In genomic region chr8:13158718-13159376, GRCm38 (mm10) we compare ENCODE assay signal across 8 mouse cellular contexts. TPM values are rescaled to one million over a fixed set of nuclear protein-coding genes. Genes with fewer than 3 reads are reported as not detected.
DNase-seq lines count a peak whose midpoint lies in the region; ATAC-seq lines count a peak whose summit lies in the region.

Gene Lamp1, plus strand, starts transcription at chr8:13159161.

- 3% methylated on average over 25 of the region's 50 CpGs for WGBS in hindbrain, embryonic 16.5 days
- 2% methylated on average over 25 of the region's 50 CpGs for WGBS in macrophage (ENCODE audit: missing documents)

- ATAC-seq in hindbrain, embryonic 16.5 days: peak; percentile 97

- H3K4me1 ChIP-seq in hindbrain, embryonic 16.5 days (ENCODE audit: control insufficient read depth, insufficient read depth, low read depth, low read length): peaks cover 20% of the 10 kb centered on the region

- peak within 1 kb of the TSS; percentile 95 for H3K4me2 ChIP-seq in hindbrain, embryonic 16.5 days (ENCODE audit: low read length)

- H3K9me3 ChIP-seq in hindbrain, embryonic 16.5 days (ENCODE audit: control insufficient read depth, low read length): no peaks in the 10 kb centered on the region

- no peaks in the 10 kb centered on the region for H3K36me3 ChIP-seq in hindbrain, embryonic 16.5 days (ENCODE audit: control insufficient read depth, insufficient read depth, low read length)
- H3K36me3 ChIP-seq in macrophage (ENCODE audit: inconsistent target): no peaks in the 10 kb centered on the region

- peak within 1 kb of the TSS; percentile 96 for H3K4me3 ChIP-seq in hindbrain, embryonic 16.5 days (ENCODE audit: low read length)
- peak within 1 kb of the TSS; percentile 90 for H3K4me3 ChIP-seq in macrophage (ENCODE audit: inconsistent target)

- peak within 1 kb of the TSS; percentile 98 for H3K9ac ChIP-seq in hindbrain, embryonic 16.5 days (ENCODE audit: low read depth, low read length)

- no peaks in the 10 kb centered on the region for H3K27me3 ChIP-seq in hindbrain, embryonic 16.5 days (replicated peaks; ENCODE audit: control insufficient read depth, insufficient read depth, low read length)

- peaks cover 45% of the 10 kb centered on the region for H3K79me2 ChIP-seq in macrophage (ENCODE audit: inconsistent target)

- H3K27ac ChIP-seq in hindbrain, embryonic 16.5 days (ENCODE audit: low read depth, low read length): peak within 1 kb of the TSS; percentile 77
- peak within 1 kb of the TSS; percentile 93 for H3K27ac ChIP-seq in macrophage

- DNase-seq in WW6 (ENCODE audit: low read depth, low spot score): peak; percentile 99
- peak; percentile 100 for DNase-seq in cerebellum, postnatal 4 days (ENCODE audit: low spot score in 2 of 2)
- DNase-seq in gastrocnemius, adult 18-20 months (ENCODE audit: low spot score): peak; percentile 99
- peak; percentile 99 for DNase-seq in left cerebral cortex, adult 18-20 months (ENCODE audit: low spot score in 2 of 2)
- DNase-seq in right cerebral cortex, adult 18-20 months: peak; percentile 99
- DNase-seq in urinary bladder, postnatal 10 days (ENCODE audit: low spot score): peak; percentile 100

RNA-seq across cellular contexts. Expression of gene Lamp1, which starts in this region (rescaled TPM):
- 100 to 1,000 TPM; 401 to 443 TPM for total RNA-seq in gastrocnemius, adult 18-20 months (2021)
- polyA plus RNA-seq in hindbrain, embryonic 16.5 days (2015; fragmentation: Nextera tagmentation; extraction: Ambion mirVana): 318 and 342 TPM in 2 replicates
- total RNA-seq in left cerebral cortex, adult 18-20 months (2021): 100 to 1,000 TPM; 269 to 280 TPM
- 100 to 1,000 TPM; 161 to 346 (median 228) TPM for total RNA-seq in macrophage (2018; cell fraction: chromatin; rRNA removed)
- total RNA-seq in macrophage (2018; cell fraction: cytosol; rRNA removed): 1,000 to 10,000 TPM; 1,755 to 3,109 (median 2,314) TPM
- 1,000 to 10,000 TPM in 24 of 26 experiments, 100 to 1,000 TPM in 2; 387 to 1,951 (median 1,468) TPM for total RNA-seq in macrophage (2018; cell fraction: nucleus; rRNA removed)
- 2,068 to 3,979 TPM (median 3,748 TPM) in 3 replicates for polyA plus RNA-seq in macrophage (2018)

Comparison
In these comparisons a context has a peak if more than half of its experiments do, and no peak if none do; other contexts are left out.
1. Peak in every context shown above with its lines: DNase-seq, ATAC-seq, H3K4me3 ChIP-seq and H3K27ac ChIP-seq.